Mouse (Mus musculus) forebrain, embryonic 11.5 days (tissue): ENCODE results near the gene Srsf1. TPM values are rescaled to one million over a fixed set of nuclear protein-coding genes. Genes with fewer than 3 reads are reported as not detected.

ENCODE experiments used
- ATAC-seq: fragments of 200-750 bp; cut with Nextera tagmentation; replicated peaks from 2 replicates; pipeline ENCODE4 v1.8.0; 2017; ENCODE audit warnings: moderate TSS enrichment; ENCODE audit not compliant: low FRiP score
- DNase-seq: peaks from one replicate; pipeline ENCODE4 v3.0.0-alpha.2; 2017; ENCODE audit warnings: low spot score
- H3K27ac ChIP-seq: fragments of 300-500 bp; sonication (generic); 2 replicates; pipeline ENCODE4 v1.5.1; 2014; ENCODE audit warnings: low read depth, low read length
- H3K27me3 ChIP-seq: fragments of 300-500 bp; sonication (generic); 2 replicates; pipeline ENCODE4 v1.6.1; 2014; ENCODE audit warnings: mild to moderate bottlenecking, low read length, mixed read lengths; ENCODE audit not compliant: control insufficient read depth, insufficient read depth
- H3K36me3 ChIP-seq: fragments of 300-500 bp; sonication (generic); 2 replicates; pipeline ENCODE4 v1.6.1; 2014; ENCODE audit warnings: mild to moderate bottlenecking, low read length, moderate library complexity, mixed read lengths; ENCODE audit not compliant: control insufficient read depth, insufficient read depth
- H3K4me1 ChIP-seq: fragments of 300-500 bp; sonication (generic); replicated peaks from 2 replicates; pipeline ENCODE4 v1.6.1; 2014; ENCODE audit warnings: low read length, mixed read lengths; ENCODE audit not compliant: control insufficient read depth, insufficient read depth
- H3K4me2 ChIP-seq: fragments of 300-500 bp; sonication (generic); 2 replicates; pipeline ENCODE4 v1.6.1; 2014; ENCODE audit warnings: low read depth, mild to moderate bottlenecking, low read length, moderate library complexity, mixed read lengths; ENCODE audit not compliant: severe bottlenecking
- H3K4me3 ChIP-seq: fragments of 300-500 bp; sonication (generic); 2 replicates; pipeline ENCODE4 v1.5.1; 2014; ENCODE audit warnings: low read depth, low read length
- H3K9ac ChIP-seq: fragments of 300-500 bp; sonication (generic); 2 replicates; pipeline ENCODE4 v1.6.1; 2014; ENCODE audit warnings: low read length
- H3K9me3 ChIP-seq: fragments of 300-500 bp; sonication (generic); 2 replicates; pipeline ENCODE4 v1.6.1; 2016; ENCODE audit warnings: low read length, mixed read lengths; ENCODE audit not compliant: control insufficient read depth
- WGBS: fragments of 180-500 bp; shearing (Covaris S2); extraction: QIAGEN DNeasy Blood & Tissue Kit; methylation state at CpG from one replicate; pipeline ENCODE4 v1.1.7; 2014; 5-methylcytosine and 5-hydroxymethylcytosine counted together
- polyA plus RNA-seq: library from polyadenylated mRNA; unstranded; fragments of >200 nt; fragmentation: Nextera tagmentation; extraction: Ambion mirVana; gene quantifications from 2 replicates; pipeline ENCODE4 v1.2.1, GENCODE M21; 2014

Gene Srsf1
- polyA plus RNA-seq, 1 experiment from 2014 or later, result 563 TPM

GRCm38 (mm10) chr11:88070392-88070791, 23.2 kb downstream of the Srsf1 start:
- 45% methylated on average over 4 of the region's 4 CpGs for WGBS
- Histone ChIP-seq H3K4me2 (peak overlapping the region; percentile 74), H3K27me3 (no peaks in the 10 kb centered on the region), H3K27ac (no peak overlapping the region), H3K36me3 (0 out of 2 replicates have a peak, but pooled peaks cover 2% of the 10 kb centered on the region), H3K4me3 (peak overlapping the region; percentile 100), H3K9me3 (no peaks in the 10 kb centered on the region), H3K9ac (peak overlapping the region; percentile 100), H3K4me1 (peaks cover 10% of the 10 kb centered on the region)
- no peak for ATAC-seq
- DNase-seq, result no peak

GRCm38 (mm10) chr11:88071113-88071512, 23.9 kb downstream of the Srsf1 start:
- Histone ChIP-seq H3K4me2 (peak overlapping the region; percentile 74; the same call in 1 of the 2 replicates), H3K27me3 (no peaks in the 10 kb centered on the region), H3K27ac (no peak overlapping the region), H3K4me1 (peaks cover 11% of the 10 kb centered on the region), H3K4me3 (no peak overlapping the region), H3K9ac (no peak overlapping the region; the same call in 1 of the 2 replicates), H3K36me3 (0 out of 2 replicates have a peak, but pooled peaks cover 3% of the 10 kb centered on the region), H3K9me3 (no peaks in the 10 kb centered on the region)
- 38% methylated on average over 5 of the region's 5 CpGs for WGBS
- no peak for DNase-seq
- ATAC-seq, result no peak

GRCm38 (mm10) chr11:88073343-88073875, 26.2 kb downstream of the Srsf1 start:
- DNase-seq (no peak), ATAC-seq (no peak)
- Histone ChIP-seq H3K9me3 (no peaks in the 10 kb centered on the region), H3K36me3 (peaks cover 5% of the 10 kb centered on the region; the same call in 1 of the 2 replicates), H3K4me3 (no peak overlapping the region), H3K9ac (no peak overlapping the region), H3K4me2 (no peak overlapping the region), H3K4me1 (peaks cover 11% of the 10 kb centered on the region), H3K27ac (no peak overlapping the region), H3K27me3 (no peaks in the 10 kb centered on the region)
- WGBS, result 88% methylated on average over 14 of the region's 14 CpGs

GRCm38 (mm10) chr11:88075701-88076100, 28.5 kb downstream of the Srsf1 start:
- Histone ChIP-seq H3K27me3 (no peaks in the 10 kb centered on the region), H3K4me2 (no peak overlapping the region), H3K27ac (no peak overlapping the region), H3K9me3 (no peaks in the 10 kb centered on the region), H3K36me3 (peaks cover 11% of the 10 kb centered on the region; the same call in 1 of the 2 replicates), H3K4me1 (peaks cover 10% of the 10 kb centered on the region), H3K9ac (no peak overlapping the region), H3K4me3 (no peak overlapping the region)
- ATAC-seq, result no peak
- 39% methylated on average over 1 of the region's 1 CpGs for WGBS
- no peak for DNase-seq

GRCm38 (mm10) chr11:88076394-88076793, 29.2 kb downstream of the Srsf1 start:
- no peak for ATAC-seq
- Histone ChIP-seq H3K27ac (no peak overlapping the region), H3K4me3 (no peak overlapping the region), H3K27me3 (no peaks in the 10 kb centered on the region), H3K36me3 (peaks cover 18% of the 10 kb centered on the region; the same call in 1 of the 2 replicates), H3K9me3 (no peaks in the 10 kb centered on the region), H3K9ac (no peak overlapping the region), H3K4me1 (peaks cover 9% of the 10 kb centered on the region; the same call in 1 of the 2 replicates), H3K4me2 (no peak overlapping the region)
- 88% methylated on average over 1 of the region's 1 CpGs for WGBS
- DNase-seq, result no peak

- peaks cover 9% of the 10 kb centered on the region for H3K4me1 ChIP-seq
- H3K4me3 ChIP-seq, result no peak overlapping the region
- H3K4me2 ChIP-seq, result no peak overlapping the region
- H3K27ac ChIP-seq, result no peak overlapping the region
- no peak overlapping the region for H3K9ac ChIP-seq
- no peaks in the 10 kb centered on the region for H3K27me3 ChIP-seq
- H3K9me3 ChIP-seq, result no peaks in the 10 kb centered on the region
- WGBS, result 83% methylated on average over 6 of the region's 6 CpGs
- peaks cover 16% of the 10 kb centered on the region; the same call in 1 of the 2 replicates for H3K36me3 ChIP-seq
- ATAC-seq (no peak), DNase-seq (no peak)
Measured at GRCm38 (mm10) chr11:88083699-88084098, 36.5 kb downstream of the Srsf1 start.

- DNase-seq (peak; percentile 96), ATAC-seq (peak; percentile 97)
- Histone ChIP-seq H3K27me3 (no peaks in the 10 kb centered on the region), H3K4me1 (peaks cover 9% of the 10 kb centered on the region), H3K4me2 (peak overlapping the region; percentile 75), H3K27ac (peak overlapping the region; percentile 72), H3K9me3 (no peaks in the 10 kb centered on the region), H3K9ac (peak overlapping the region; percentile 39), H3K36me3 (no peaks in the 10 kb centered on the region; the same call in 1 of the 2 replicates), H3K4me3 (peak overlapping the region; percentile 25)
- WGBS, result 7% methylated on average over 25 of the region's 25 CpGs
Measured at GRCm38 (mm10) chr11:88086737-88087627, 39.8 kb downstream of the Srsf1 start.

GRCm38 (mm10) chr11:88089150-88089549, 42.0 kb downstream of the Srsf1 start:
- no peak overlapping the region for H3K4me3 ChIP-seq
- DNase-seq (no peak), ATAC-seq (no peak)
- no peak overlapping the region for H3K27ac ChIP-seq
- H3K9ac ChIP-seq, result no peak overlapping the region
- H3K4me2 ChIP-seq, result no peak overlapping the region
- H3K4me1 ChIP-seq, result peaks cover 9% of the 10 kb centered on the region
- 66% methylated on average over 5 of the region's 5 CpGs for WGBS
- H3K9me3 ChIP-seq, result no peaks in the 10 kb centered on the region
- H3K36me3 ChIP-seq, result no peaks in the 10 kb centered on the region; the same call in 1 of the 2 replicates
- no peaks in the 10 kb centered on the region for H3K27me3 ChIP-seq
